ENCODE assay signal across 17 mouse cellular contexts in genomic region chr5:31646574-31646973, GRCm38 (mm10).
"Had no signal": no experiment of that assay in that cellular context is flagged by ENCODE, and none has a peak within 500 bp of the region (broad histone marks: within the 10 kb centered on the region; RNA-seq: fewer than 3 reads in every experiment).

No protein-coding gene starts in this region.

- H3K9ac ChIP-seq: liver, embryonic 13.5 days; midbrain, embryonic 12.5 days; stomach, embryonic 15.5 days had no signal

- DNase-seq: kidney, adult 8-10 months; kidney, postnatal 14 days; kidney, postnatal 4 days; layer of hippocampus, adult 9-11 months; layer of hippocampus, postnatal 36 days; liver, embryonic 13.5 days; lung, adult 2 months; lung, postnatal 14 days; lung, postnatal 4 days; spleen, adult 18-20 months; thymus, adult 18-20 months; thymus, postnatal 36 days had no signal

- ATAC-seq: midbrain, embryonic 16.5 days had no signal

- H3K4me2 ChIP-seq: liver, embryonic 13.5 days; midbrain, embryonic 12.5 days; stomach, embryonic 15.5 days had no signal

- H3K4me3 ChIP-seq: layer of hippocampus, adult 2 months; left cerebral cortex, adult 2 months; liver, embryonic 13.5 days; midbrain, embryonic 12.5 days; stomach, embryonic 15.5 days had no signal

- H3K36me3 ChIP-seq: midbrain, embryonic 12.5 days; stomach, embryonic 15.5 days had no signal

- H3K9me3 ChIP-seq: liver, embryonic 13.5 days; midbrain, embryonic 12.5 days; stomach, embryonic 15.5 days had no signal

- H3K27ac ChIP-seq: layer of hippocampus, adult 2 months; left cerebral cortex, adult 2 months; liver, embryonic 13.5 days; midbrain, embryonic 12.5 days; stomach, embryonic 15.5 days had no signal

- H3K27me3 ChIP-seq: liver, embryonic 13.5 days; midbrain, embryonic 12.5 days; stomach, embryonic 15.5 days had no signal

- H3K4me1 ChIP-seq: liver, embryonic 13.5 days; midbrain, embryonic 12.5 days; stomach, embryonic 15.5 days had no signal
